Mouse (Mus musculus): ENCODE measurements at regions not wholly inside any gene's neighbourhood (a gene's known extent, or its start where the extent isn't known, plus 50 kb on each side); places are given as distances from the start of the nearest gene placed in this dataset.

DNA sequence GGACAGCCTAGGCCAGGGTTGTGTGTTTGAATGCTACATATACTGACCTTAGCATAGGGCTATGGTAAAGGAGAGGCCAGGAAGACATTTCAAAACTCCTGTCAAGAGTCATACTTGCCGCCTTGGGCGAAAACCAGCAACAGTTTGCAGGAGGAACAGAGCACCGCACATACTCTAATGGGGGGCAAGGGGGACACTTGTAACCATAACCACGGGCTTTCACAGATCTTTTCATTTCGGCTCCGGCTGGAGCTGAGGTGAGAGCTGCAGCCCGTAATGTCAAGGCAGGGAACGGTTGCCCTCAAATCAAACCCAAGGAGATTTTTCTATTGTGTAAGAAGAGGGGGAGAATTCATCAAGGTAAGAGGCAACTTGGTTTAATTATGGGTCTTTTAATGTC, 258.7 kb upstream of the Nt5e start:
- DNase-seq (ENCODE audit: inconsistent ontology term) = no peak

DNA sequence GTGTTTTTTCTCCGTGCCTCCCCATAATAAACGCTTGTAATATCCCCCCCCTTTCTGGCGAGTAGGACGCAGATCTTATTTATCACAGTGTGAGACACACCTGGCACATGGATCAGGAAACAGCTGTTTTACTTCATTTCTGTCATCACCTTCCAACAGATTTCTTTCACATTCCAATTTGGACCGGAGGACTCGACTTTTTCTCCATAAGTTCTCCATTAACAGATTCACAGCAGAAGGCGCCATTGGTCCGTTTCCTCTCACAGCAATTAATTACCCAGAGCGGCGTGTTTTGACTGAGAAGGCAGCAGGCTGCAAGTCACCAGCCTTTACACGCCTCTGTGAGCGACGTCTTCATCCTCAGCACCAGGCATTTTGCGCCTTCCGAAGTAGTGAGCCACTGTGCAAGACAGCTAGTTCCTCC, 258.1 kb upstream of the Nt5e start:
- no peak for DNase-seq (ENCODE audit: inconsistent ontology term)

DNA sequence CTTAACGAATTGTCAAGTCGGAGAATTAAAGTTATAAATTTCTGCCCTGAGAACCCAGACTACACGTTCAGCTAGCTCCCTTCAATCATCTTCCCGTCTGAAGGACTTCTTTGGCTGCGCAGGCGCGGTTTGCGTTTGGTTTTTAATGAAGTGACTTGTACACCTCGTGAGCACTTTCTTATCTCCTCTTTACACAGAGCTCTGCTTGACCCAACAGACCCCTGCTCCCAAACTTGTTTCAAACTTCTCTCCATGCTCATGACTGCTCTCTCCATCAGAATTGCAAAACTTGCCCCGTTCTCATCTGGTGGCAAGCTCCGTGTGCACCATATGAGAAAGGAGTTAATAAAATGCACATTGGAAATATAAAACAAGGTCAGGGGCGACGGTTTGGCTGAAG, 257.2 kb upstream of the Nt5e start:
- DNase-seq (ENCODE audit: inconsistent ontology term) = no peak

DNA sequence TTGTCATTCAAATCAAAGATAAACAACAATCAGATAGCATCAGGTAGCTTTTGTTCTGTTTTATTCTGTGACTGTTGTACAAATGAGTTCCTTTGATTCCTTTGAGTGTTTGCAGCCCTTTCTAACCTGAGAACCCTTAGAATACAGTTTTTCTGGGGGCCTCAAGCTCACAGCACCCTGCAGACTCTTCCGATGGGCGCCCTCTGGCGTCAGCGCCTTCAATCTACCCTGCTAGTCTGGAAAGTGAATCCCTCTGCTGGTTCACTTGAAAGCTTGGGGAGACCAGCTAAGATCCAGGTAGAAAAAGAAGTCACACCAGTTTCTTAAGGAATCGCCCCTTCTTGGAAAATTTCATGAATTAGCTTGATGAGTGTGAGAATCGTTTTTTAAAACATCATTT, 253.8 kb upstream of the Nt5e start:
- DNase-seq (ENCODE audit: inconsistent ontology term) = peak; percentile 21

DNA sequence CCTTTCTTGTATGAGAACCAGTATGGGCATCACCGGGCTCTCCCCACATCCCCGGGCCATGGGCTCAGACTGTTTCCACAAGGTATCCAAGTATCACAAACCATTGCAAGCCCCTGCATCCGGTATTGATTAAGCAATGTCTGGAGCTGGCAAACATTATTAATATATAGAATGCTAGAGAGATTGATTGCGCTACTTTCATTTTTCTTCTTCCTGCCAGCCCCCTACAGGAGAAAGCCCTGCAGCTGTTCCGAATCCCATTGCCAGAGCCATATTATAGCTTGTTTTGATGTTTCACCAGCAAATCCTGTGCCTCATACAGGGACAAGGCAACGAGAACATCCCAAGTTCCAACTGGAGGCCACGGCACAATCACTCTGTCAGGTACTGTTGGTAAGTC, 253.4 kb upstream of the Nt5e start:
- no peak for DNase-seq (ENCODE audit: inconsistent ontology term)

DNA sequence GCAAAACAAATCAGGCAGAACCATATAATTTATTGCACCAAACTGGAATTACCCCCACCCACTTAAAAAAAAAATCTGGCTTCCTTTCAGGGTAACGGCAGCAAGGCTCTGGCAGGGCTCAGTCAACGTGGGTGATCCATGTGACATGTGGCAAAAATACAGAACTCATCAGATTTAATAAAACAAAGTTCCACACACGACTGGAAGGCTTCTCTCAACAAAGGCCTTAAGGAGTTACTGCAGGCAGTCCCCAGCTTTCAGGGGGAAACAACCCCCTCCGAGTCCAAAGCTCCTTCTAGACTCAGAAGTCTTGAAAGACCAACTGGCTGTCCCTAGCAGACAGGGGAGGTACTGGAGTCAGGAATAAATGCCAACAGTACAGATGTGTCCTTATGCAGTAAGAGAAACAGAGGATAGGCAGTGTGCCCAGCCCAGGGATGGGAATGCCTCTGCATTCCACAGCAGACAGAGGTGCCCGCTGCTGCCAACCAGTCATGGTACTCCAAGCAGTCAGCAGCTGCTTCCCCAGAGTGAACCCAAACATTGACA, 244.0 kb upstream of the Nt5e start:
- no peak for DNase-seq (ENCODE audit: inconsistent ontology term)

DNA sequence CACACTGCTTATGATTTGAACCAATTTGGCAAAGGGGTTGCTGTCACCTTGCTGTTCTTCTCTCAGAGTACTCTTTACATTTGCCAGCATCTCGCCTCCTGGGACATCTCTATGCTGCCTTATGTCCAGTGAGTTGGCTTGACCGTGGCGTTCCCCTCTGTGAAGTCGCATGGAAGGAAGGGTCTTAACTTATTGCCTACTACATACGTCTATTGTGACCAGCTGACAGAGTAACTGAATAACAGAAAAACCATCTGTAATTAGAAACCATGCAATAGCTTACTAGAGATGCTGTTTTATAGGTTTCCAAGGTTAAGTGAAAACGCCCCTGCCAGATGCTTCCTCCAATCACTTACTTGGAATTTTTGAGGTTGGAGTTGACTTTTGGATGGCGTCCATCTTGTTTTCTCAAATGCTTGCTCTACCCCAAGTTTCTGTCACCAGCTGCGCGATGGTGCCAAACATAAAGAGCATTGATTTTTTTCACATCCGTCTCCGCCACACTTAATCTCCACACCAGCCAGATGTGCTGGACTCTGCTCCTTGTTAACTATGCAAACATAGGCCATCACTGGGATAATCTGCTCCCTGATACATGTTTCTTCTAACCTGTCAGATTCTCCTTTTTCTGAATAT, 241.7 kb upstream of the Nt5e start:
- no peak for DNase-seq (ENCODE audit: inconsistent ontology term)

DNA sequence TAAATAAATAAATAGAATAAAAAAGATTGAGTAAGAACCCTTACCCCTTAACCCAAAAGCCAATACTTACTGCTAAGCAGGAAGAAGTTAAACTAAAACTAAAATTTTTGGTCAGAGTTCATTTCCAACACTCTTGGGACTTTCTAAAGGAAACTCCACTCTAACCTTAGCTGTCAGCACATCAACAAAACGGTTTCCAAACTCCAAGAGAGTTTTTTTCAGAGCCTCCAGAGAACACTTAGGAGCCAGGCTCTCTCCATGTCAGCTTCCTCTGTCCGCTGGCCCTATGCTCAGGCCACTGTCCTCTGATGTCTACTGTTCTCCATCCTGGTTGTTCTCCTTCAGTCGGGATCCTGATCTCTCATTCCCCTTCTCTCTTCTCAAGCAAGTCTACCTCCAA, 241.1 kb upstream of the Nt5e start:
- no peak for DNase-seq (ENCODE audit: inconsistent ontology term)

DNA sequence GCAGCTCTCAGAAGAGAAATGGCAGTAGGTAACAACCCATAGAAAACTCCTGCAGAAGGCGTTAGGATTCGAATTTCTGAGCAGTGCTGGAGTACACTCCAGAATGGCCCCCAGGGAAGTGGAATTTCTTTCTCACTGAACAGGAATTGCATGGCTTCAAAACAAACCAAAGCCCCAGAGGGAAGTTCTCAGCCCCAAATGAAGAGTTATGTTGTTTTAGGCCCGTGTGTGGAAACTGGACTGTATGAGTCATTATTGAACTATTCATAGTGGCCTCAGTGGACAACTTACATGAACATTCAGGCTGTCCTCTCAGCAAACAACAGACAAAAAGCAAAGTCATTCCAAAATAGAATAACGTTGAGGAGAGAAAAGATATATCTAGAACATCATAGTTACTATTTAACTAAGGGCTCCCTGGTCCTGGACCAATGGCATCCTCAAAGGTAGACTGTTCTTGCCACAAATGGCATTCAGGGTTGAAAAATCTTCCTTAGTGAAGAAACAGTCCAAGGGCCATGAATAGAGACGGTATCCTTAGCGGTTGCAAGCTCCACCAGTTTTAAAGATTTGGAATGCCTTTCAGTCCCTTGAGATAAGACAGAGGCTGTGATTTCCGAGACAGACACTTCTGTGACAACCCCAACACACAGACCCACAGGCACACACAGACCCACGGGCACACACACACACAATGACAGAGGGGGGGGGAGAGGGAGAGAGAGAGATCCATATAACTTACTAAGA, 235.0 kb upstream of the Nt5e start:
- peak; percentile 57 for DNase-seq (ENCODE audit: inconsistent ontology term)

DNA sequence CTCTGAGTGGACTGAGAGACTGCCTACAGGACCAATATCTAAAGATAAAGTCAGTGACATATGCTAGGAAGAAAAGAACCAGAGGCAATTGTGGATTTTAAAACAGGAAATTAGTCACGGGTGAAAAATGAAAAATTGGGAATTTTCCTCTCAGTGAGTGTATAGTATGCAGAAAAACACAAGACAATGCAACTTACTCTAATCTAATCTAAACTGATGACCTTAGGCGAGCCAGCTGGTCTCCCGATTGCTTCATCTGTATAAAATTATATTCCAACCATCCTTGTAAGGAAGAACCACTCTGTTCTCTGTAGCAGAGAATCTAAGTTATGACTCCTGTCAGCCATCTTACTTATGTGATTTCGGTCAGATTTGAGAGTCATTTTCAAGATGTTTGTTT, 234.4 kb upstream of the Nt5e start:
- DNase-seq (ENCODE audit: inconsistent ontology term) = no peak

DNA sequence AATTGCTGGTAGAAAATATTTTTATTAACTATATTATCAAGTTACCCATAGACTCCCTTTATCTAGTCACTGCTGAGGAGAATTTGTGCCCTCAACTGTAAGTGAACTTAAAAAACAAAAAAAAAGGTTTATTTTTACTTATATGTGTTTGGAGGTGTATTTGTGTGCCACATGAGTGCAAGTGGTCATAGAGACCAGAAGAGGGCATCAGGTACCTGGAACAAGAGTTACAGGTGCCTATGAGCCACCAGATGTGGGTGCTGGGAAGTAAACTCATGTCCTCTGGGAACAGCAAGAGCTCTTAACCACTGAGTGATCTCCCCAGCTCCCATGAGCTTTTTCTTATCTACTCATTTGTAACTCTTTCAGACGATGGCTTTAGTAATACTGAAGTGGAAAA, 213.9 kb upstream of the Nt5e start:
- no peak for DNase-seq (ENCODE audit: inconsistent ontology term)

DNA sequence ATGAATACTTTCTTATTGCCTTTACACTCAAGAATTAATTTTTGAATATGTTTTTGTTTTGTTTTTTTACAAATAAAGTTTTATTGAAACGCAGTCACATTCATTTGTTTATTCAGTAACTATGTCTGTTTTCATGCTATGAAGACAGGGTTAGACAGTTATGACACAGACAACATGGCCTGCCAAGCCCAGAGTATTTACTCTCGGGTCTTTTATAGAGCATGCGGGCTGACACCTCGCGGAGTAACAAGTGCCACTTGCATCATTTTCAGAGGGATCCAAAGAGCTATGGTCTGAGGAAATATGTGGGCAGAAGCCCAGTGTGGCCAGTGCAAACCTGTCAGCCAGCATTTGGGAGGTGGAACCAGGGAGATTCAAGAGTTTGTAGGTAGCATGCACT, 206.5 kb upstream of the Nt5e start:
- DNase-seq (ENCODE audit: inconsistent ontology term) = peak; percentile 11

DNA sequence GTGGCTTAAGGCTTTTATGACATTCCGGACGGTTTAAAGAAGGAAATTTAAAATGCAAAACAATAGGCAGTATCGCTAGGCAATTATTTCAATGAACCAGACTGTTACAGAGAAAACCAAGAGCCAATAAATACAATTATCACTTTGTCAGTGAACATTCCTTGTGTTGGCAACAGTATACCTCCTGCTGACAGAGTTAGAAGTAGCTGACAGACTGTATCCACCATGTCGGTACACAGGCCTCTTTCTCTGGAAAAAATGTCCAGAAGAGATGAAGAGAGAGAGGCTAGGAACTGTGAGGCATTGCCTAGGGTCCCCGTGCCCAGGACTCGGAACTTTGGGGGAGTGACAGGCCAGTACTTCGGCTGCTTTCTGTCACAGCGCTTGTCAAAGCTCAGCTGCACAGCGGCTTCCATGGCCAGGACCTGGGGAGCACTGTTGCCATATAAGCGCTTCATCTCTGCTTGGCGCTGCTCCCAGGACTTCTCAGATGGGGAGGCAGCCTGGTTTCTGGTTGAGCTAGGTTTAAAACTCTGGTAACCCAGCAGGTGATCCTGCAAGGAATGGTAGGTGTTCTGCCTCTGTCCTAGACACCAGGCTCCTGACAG, 205.9 kb upstream of the Nt5e start:
- no peak for DNase-seq (ENCODE audit: inconsistent ontology term)

DNA sequence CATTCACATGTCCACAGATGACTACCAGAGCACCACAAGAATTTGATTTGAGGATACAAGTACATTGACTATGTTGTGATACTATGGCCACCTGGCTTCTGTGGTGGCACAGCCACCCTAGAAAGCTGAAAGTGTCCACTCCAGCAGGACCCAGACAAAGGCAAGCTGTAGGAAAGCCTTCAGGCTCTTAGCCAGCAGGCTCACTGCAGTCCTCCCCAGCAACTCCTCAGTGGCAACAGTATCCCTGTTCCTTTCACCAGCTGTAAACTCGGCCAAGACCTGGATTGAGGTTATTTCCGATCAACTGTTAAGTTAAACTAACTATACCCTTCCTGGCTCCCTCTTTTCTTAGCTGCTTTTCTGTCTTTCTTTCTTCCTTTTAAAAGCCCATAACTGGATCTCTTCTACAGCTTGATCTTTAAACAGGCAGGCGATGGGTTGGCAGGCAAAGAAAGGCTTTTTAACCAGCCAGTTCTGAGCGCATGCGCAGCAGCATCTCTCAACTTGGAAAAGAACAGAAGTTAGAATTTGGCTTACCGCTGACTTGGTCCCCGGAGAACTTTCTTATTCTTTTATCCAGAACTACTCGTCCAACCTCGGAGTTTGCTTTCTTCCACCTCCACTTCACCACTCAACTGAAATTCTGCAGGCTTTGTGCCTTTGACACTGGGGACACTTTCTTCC, 202.5 kb upstream of the Nt5e start:
- no peak for DNase-seq (ENCODE audit: inconsistent ontology term)

DNA sequence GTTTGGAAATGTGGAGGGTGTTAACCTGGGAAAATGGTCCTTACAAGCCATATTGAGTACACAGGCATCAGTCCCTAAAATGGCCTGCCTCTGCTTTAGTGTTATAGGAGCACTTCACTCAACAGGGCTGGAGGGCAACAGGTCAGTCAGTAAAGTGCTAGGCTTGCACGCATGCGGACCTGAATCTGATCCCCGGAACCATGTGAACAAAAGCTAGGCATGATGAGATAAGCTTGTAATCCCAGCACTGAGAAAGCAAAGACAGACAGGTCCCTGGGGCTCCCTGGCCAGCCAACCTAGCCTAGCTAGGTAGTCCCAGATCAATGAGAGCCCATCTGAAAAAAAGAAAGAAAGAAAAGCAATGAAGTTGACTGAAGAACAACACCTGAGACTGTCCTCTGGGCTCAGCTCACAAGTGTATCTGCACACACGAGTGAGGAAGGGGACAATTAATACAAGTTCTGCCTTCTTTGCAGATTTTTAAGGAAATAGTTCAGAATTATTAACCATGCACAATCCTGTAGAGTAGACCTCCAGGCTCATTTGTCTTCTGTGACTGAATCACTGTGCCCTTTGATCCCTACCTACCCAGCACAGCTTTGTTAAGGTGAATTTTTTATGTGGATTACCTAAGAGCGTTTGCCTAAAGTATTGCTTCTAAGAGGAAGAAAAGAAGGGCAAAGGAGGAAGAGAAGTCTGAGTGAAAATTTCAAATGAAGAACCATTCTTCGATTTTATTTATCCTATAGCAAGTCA, 163.8 kb upstream of the Nt5e start:
- DNase-seq (ENCODE audit: inconsistent ontology term) = no peak

DNA sequence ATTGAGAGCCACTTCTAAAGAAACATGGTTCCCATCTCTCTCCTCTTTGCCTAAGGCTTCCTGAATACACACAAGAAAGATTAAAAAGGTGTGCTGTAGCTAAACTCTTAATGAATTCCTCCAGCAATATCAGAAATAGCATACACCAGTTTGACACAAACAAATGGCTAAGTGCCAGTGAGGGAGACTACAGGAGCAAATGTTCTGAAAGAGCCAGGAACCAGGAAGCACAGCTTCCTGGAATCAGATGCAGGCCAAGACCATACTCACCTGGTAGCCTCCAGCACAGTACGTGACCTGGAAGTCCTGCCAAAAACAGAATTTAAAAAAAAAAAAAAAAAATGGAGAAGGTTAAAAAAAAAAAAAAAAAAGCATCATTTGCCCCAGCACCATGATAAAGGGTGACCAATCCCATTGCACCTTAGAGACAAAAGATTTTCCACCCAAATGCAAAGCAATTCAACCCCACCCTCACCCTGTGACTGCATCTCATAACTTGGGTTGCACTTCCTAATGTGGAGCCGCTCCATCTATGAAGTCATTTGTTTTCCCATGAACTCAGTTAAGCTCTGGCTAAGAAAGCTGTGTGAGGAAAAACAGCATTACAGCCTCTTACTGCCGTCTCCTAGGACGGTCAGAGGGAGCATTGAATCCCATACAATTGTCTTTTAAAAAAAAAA, 149.3 kb upstream of the Nt5e start:
- DNase-seq (ENCODE audit: inconsistent ontology term) = no peak

DNA sequence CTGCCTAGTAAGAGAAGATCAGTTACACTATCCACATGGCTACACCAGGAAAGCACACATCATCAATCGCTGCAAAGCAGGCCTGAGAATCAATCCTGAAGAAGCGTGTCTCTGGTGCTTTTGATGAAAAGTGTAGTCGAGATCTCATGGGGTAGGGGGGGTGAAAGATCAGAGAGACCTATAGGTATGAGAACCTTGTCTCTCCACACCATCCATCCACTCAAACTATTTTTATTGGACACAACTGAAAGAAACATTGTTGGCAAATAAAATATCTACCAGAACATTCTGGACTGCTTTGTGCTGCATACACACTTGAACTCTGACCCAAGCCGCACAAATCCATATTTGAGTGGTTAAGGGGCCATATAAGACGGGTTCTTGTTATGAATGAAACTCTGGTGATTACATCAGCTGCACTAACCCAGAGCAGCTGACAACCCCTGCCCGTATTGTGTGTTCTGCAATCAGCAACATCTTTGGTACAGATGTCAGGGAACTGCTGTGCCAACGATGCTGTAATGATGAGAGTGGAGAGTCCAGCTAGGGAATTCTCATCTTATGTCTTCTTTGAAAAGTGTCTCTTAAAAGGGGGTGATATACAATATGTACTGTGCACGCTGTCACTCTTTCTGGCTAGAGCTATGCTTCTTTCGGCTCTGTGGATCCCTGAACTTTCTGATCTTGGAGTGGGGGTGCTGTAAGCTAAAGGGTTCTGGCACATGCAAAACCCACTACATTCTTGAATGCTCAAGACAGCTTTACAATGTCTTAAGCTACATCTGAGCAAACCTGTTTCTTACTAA, 145.6 kb upstream of the Nt5e start:
- DNase-seq (ENCODE audit: inconsistent ontology term) = no peak

DNA sequence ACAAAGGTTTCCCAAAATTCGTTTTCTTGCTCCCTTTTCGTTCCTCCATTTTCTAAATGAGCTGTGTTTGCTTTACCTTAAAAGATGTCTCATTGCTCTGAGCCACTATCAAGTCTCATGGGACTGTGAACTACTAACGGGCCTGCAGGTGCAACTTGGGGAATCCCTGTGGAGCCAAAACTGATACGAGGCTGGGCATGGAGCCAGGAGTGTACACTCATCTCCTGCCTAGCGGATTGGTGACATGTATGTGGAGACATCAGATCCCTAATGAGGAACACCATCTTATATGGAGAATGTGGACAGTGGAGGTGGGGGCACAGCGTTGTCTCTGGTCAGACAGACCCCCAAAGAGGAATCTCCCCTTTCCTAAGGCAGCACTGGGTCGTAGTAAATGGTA, 119.6 kb upstream of the Nt5e start:
- DNase-seq (ENCODE audit: inconsistent ontology term) = no peak

DNA sequence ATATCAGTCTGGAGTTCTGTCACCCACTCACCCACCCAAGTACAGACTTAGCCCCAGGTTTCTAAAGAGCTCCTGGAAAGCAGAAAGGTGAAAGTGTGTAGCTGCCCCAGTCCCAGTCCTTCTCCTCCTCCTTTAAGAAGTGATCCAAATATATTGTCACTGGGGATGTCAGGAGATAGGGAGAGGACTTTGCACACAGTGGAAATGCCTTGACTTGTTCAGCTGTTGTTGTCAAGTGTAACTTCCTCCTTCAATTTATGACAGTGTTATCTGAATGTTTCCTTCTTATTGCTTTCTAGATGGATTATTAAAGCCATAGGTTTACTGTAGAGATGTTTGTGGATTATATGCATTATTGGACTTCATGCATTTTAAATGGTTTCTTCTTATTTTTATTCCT, 119.0 kb upstream of the Nt5e start:
- no peak for DNase-seq (ENCODE audit: inconsistent ontology term)

DNA sequence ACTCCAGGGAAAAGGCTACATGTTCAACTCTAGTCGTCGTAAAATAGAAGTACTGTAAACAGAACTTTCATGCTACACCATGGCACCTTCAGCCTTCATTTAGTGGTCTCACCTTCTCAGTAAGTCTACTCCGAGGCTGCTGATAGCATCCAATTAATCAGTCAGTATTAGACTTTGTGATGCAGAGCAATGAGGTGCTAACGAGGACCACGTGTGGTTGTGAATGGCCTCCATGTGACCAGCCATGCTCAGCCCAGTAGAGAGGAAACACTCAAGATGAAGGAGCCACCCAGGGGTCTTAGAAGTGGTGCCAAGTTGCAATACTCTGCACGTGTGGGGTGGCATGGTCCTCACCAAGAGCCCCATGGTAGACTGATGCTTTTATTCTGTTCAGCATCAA, 112.2 kb upstream of the Nt5e start:
- no peak for DNase-seq (ENCODE audit: inconsistent ontology term)
